Comparison of ENCODE assay signal across 9 mouse cellular contexts in the genomic region with DNA sequence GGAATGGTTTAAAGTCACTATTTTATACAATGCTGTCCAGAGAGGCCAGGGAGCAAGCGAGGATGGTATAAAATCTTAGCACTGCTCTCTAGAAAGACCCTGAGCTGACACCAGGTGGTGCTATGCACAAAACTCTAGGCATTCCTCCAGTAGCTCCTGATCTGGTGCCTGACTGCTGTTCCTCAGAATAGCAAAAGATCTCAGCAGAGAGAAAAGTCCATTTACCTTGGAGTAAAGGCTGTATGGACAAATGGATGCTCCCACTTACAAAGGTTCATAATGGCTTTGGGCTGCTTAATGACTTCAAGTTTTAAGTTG.
DNase-seq lines count a peak whose midpoint lies in the region; ATAC-seq and TF ChIP-seq lines count a peak whose summit lies in the region.
"Had no signal": no experiment of that assay in that cellular context is flagged by ENCODE, and none has a peak within 500 bp of the region (broad histone marks: within the 10 kb centered on the region; RNA-seq: fewer than 3 reads in every experiment).

No protein-coding gene starts in this region.

- H3K27ac ChIP-seq in embryonic facial prominence, embryonic 10.5 days (replicated peaks): no peak overlapping the region
- no peak overlapping the region for H3K27ac ChIP-seq in hindbrain, embryonic 11.5 days (ENCODE audit: low read depth, low read length)
- no peak overlapping the region for H3K27ac ChIP-seq in layer of hippocampus, adult 2 months
- no peak overlapping the region for H3K27ac ChIP-seq in lung, postnatal 0 days (ENCODE audit: low read length)
- H3K27ac ChIP-seq: limb, embryonic 12.5 days had no signal

- 59% methylated on average over 1 of the region's 1 CpGs for WGBS in embryonic facial prominence, embryonic 10.5 days
- 63% methylated on average over 1 of the region's 1 CpGs for WGBS in hindbrain, embryonic 11.5 days
- WGBS in lung, postnatal 0 days: 71% methylated on average over 1 of the region's 1 CpGs

- no peaks in the 10 kb centered on the region for H3K9me3 ChIP-seq in embryonic facial prominence, embryonic 10.5 days
- no peaks in the 10 kb centered on the region for H3K9me3 ChIP-seq in hindbrain, embryonic 11.5 days (ENCODE audit: control insufficient read depth, low read length)
- no peaks in the 10 kb centered on the region for H3K9me3 ChIP-seq in lung, postnatal 0 days (ENCODE audit: low read length)
- H3K9me3 ChIP-seq: limb, embryonic 12.5 days had no signal

- no peaks in the 10 kb centered on the region for H3K27me3 ChIP-seq in embryonic facial prominence, embryonic 10.5 days (replicated peaks; ENCODE audit: low read depth, poor library complexity, severe bottlenecking)
- H3K27me3 ChIP-seq in hindbrain, embryonic 11.5 days (ENCODE audit: control insufficient read depth, insufficient read depth, low read length): no peaks in the 10 kb centered on the region
- H3K27me3 ChIP-seq in lung, postnatal 0 days (replicated peaks; ENCODE audit: insufficient read depth, low read length): no peaks in the 10 kb centered on the region
- H3K27me3 ChIP-seq: limb, embryonic 12.5 days had no signal

- no peaks in the 10 kb centered on the region for H3K4me1 ChIP-seq in embryonic facial prominence, embryonic 10.5 days
- no peaks in the 10 kb centered on the region for H3K4me1 ChIP-seq in hindbrain, embryonic 11.5 days (replicated peaks; ENCODE audit: control insufficient read depth, insufficient read depth, low read length)
- H3K4me1 ChIP-seq in lung, postnatal 0 days (ENCODE audit: insufficient read depth, low read depth, low read length): no peaks in the 10 kb centered on the region
- H3K4me1 ChIP-seq: limb, embryonic 12.5 days had no signal

- TF ChIP-seq CTCF in layer of hippocampus, adult 2 months (conservative IDR thresholded peaks at IDR 0.05): peak; percentile 81
- peak; percentile 68 for TF ChIP-seq CTCF in lung, postnatal 0 days (IDR thresholded peaks at IDR 0.05)

- peak; percentile 81 for ATAC-seq in hindbrain, embryonic 11.5 days (ENCODE audit: low FRiP score)
- 0 out of 2 replicates have a peak, but pooled peaks have one; percentile 40 for ATAC-seq in lung, postnatal 0 days

- no peak overlapping the region for H3K9ac ChIP-seq in hindbrain, embryonic 11.5 days (ENCODE audit: low read depth, low read length)
- no peak overlapping the region for H3K9ac ChIP-seq in lung, postnatal 0 days (replicated peaks; ENCODE audit: low read depth)
- H3K9ac ChIP-seq: limb, embryonic 12.5 days had no signal

- DNase-seq in adrenal gland, adult (ENCODE audit: inconsistent age in 2 of 2, low spot score in 1 of 2): peak; percentile 35 to 80
- DNase-seq in adrenal gland, postnatal 4 days (ENCODE audit: low spot score in 2 of 2): no peak
- peak; percentile 56 for DNase-seq in R1 (ENCODE audit: low read depth, low spot score)
- peak; percentile 47 for DNase-seq in embryonic facial prominence, embryonic 10.5 days (ENCODE audit: low spot score)
- peak; percentile 67 for DNase-seq in hindbrain, embryonic 11.5 days (ENCODE audit: low spot score)
- peak; percentile 32 to 52 for DNase-seq in layer of hippocampus, adult 2 months (ENCODE audit: low spot score in 2 of 2)
- peak; percentile 66 for DNase-seq in lung, postnatal 0 days (ENCODE audit: low spot score)
- peak; percentile 71 to 78 for DNase-seq in right cerebral cortex, adult 2 months (ENCODE audit: low spot score in 2 of 2)

- TF ChIP-seq EP300 in lung, postnatal 0 days (IDR thresholded peaks at IDR 0.05): no peak

- no peaks in the 10 kb centered on the region for H3K36me3 ChIP-seq in embryonic facial prominence, embryonic 10.5 days (replicated peaks)
- no peaks in the 10 kb centered on the region for H3K36me3 ChIP-seq in hindbrain, embryonic 11.5 days (ENCODE audit: control insufficient read depth, insufficient read depth, low read length)
- no peaks in the 10 kb centered on the region for H3K36me3 ChIP-seq in lung, postnatal 0 days (ENCODE audit: insufficient read depth, low read length)
- H3K36me3 ChIP-seq: limb, embryonic 12.5 days had no signal

- H3K4me2 ChIP-seq in hindbrain, embryonic 11.5 days (replicated peaks; ENCODE audit: low read depth, low read length): no peak overlapping the region
- no peak overlapping the region for H3K4me2 ChIP-seq in lung, postnatal 0 days (replicated peaks; ENCODE audit: low read depth, low read length)
- H3K4me2 ChIP-seq: limb, embryonic 12.5 days had no signal

- no peak overlapping the region for H3K4me3 ChIP-seq in embryonic facial prominence, embryonic 10.5 days
- H3K4me3 ChIP-seq in hindbrain, embryonic 11.5 days (ENCODE audit: low read depth, low read length): no peak overlapping the region
- H3K4me3 ChIP-seq in layer of hippocampus, adult 2 months: no peak overlapping the region
- no peak overlapping the region for H3K4me3 ChIP-seq in lung, postnatal 0 days (ENCODE audit: low read depth, low read length)
- H3K4me3 ChIP-seq: limb, embryonic 12.5 days had no signal

Comparison
In these comparisons a context has a peak if more than half of its experiments do, and no peak if none do; other contexts are left out.
1. DNase-seq: peak in adrenal gland, adult (2 of 2), R1 (single experiment), embryonic facial prominence, embryonic 10.5 days (single experiment), hindbrain, embryonic 11.5 days (single experiment), layer of hippocampus, adult 2 months (2 of 2), lung, postnatal 0 days (single experiment) and right cerebral cortex, adult 2 months (2 of 2); none in adrenal gland, postnatal 4 days (0 of 2).